Mouse (Mus musculus) lung, embryonic 16.5 days (tissue): Measurements from ENCODE around the gene Kif9. TPM values are rescaled to one million over a fixed set of nuclear protein-coding genes. Genes with fewer than 3 reads are reported as not detected.

Source experiments
- ATAC-seq: fragments of 200-750 bp; cut with Nextera tagmentation; 2 replicates; pipeline ENCODE4 v1.8.0; 2017; ENCODE audit warnings: low read depth, mild to moderate bottlenecking, moderate library complexity
- H3K27ac ChIP-seq: fragments of 300-500 bp; sonication (generic); 2 replicates; pipeline ENCODE4 v1.5.1; 2014; ENCODE audit warnings: mild to moderate bottlenecking, control low read depth, low read length
- H3K27me3 ChIP-seq: fragments of 300-500 bp; sonication (generic); 2 replicates; pipeline ENCODE4 v1.6.1; 2014; ENCODE audit warnings: low read depth, low read length, mixed read lengths; ENCODE audit not compliant: control insufficient read depth, insufficient read depth
- H3K36me3 ChIP-seq: fragments of 300-500 bp; sonication (generic); 2 replicates; pipeline ENCODE4 v1.6.1; 2014; ENCODE audit warnings: low read length; ENCODE audit not compliant: control insufficient read depth, insufficient read depth
- H3K4me1 ChIP-seq: fragments of 300-500 bp; sonication (generic); replicated peaks from 2 replicates; pipeline ENCODE4 v1.6.1; 2014; ENCODE audit warnings: low read length, mixed read lengths; ENCODE audit not compliant: control insufficient read depth, insufficient read depth
- H3K4me2 ChIP-seq: fragments of 300-500 bp; sonication (generic); 2 replicates; pipeline ENCODE4 v1.6.1; 2014; ENCODE audit warnings: low read depth, low read length, control low read depth
- H3K4me3 ChIP-seq: fragments of 300-500 bp; sonication (generic); 2 replicates; pipeline ENCODE4 v1.5.1; 2014; ENCODE audit warnings: mild to moderate bottlenecking, low read length, control low read depth
- H3K9ac ChIP-seq: fragments of 300-500 bp; sonication (generic); 2 replicates; pipeline ENCODE4 v1.6.1; 2014; ENCODE audit warnings: low read length, control low read depth
- H3K9me3 ChIP-seq: fragments of 300-500 bp; sonication (generic); 2 replicates; pipeline ENCODE4 v1.6.1; 2016; ENCODE audit warnings: low read length; ENCODE audit not compliant: control insufficient read depth
- WGBS: fragments of 180-500 bp; shearing (Covaris S2); extraction: QIAGEN DNeasy Blood & Tissue Kit; methylation state at CpG from one replicate; pipeline ENCODE4 v1.1.7; 2014; 5-methylcytosine and 5-hydroxymethylcytosine counted together
- polyA plus RNA-seq: library from polyadenylated mRNA; unstranded; fragments of >200 nt; fragmentation: Nextera tagmentation; extraction: Ambion mirVana; gene quantifications from 2 replicates; pipeline ENCODE4 v1.2.1, GENCODE M21; 2015

The Kif9 gene
- polyA plus RNA-seq, 1 experiment from 2014 or later = 2.5 TPM

DNA sequence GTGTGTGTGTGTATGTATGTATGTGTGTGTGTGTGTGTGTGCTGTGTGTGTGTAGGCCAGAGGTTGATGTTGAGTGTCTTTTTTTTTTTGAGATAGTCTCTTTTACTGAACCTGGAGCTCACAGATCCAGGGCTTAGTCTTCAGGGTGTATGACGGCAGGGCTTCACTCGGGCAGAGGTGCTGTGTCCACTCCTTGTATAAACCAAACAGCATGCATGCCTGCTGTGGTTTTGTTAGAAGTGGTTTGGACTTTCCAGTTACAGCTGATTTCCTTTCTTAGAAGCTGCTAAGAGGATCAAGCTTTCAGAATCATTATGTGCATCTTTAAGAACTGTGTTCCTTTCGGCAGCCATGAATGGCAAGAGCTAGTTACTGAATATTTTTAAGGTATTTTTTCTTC, 18.8 kb upstream of the Kif9 start:
- H3K4me1 ChIP-seq = no peaks in the 10 kb centered on the region
- no peaks in the 10 kb centered on the region for H3K9me3 ChIP-seq
- ATAC-seq = no peak
- no peak overlapping the region for H3K9ac ChIP-seq
- WGBS = 84% methylated on average over 3 of the region's 3 CpGs
- no peak overlapping the region for H3K4me3 ChIP-seq
- no peak overlapping the region for H3K27ac ChIP-seq
- no peak overlapping the region for H3K4me2 ChIP-seq
- H3K27me3 ChIP-seq = no peaks in the 10 kb centered on the region
- H3K36me3 ChIP-seq = no peaks in the 10 kb centered on the region

DNA sequence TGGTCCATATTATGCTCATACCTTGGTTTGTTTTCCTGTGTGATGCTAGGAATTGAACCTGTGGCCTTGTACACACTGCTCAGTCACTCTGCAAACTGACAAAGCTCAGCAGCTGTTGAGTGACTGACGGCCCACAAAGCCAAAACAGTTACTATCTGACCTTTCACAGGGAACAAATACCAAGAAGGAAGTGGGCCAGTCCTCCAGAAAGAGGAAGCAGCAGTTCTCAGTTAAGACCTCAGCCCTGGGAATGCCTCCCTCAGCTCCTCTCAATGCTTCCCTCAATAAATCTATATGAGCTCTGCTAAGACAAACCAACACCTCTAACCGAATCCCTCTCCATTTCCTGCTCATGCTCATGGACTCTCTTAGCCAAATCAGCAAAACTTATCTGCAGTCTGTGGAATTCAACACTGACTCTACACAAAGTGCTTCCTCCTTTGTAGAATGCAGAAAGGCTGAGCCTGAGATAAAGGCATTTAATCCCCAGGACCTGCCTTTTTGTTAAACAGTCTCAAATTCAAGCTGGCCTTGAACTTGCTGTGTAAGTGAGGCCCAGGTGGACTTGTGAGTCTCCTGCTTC, 17.5 kb upstream of the Kif9 start:
- H3K9me3 ChIP-seq = no peaks in the 10 kb centered on the region
- no peak overlapping the region for H3K27ac ChIP-seq
- H3K9ac ChIP-seq = no peak overlapping the region
- H3K4me3 ChIP-seq = no peak overlapping the region
- no peaks in the 10 kb centered on the region for H3K4me1 ChIP-seq
- H3K27me3 ChIP-seq = no peaks in the 10 kb centered on the region
- ATAC-seq = no peak
- WGBS = 44% methylated on average over 2 of the region's 2 CpGs
- H3K36me3 ChIP-seq = no peaks in the 10 kb centered on the region
- H3K4me2 ChIP-seq = no peak overlapping the region

DNA sequence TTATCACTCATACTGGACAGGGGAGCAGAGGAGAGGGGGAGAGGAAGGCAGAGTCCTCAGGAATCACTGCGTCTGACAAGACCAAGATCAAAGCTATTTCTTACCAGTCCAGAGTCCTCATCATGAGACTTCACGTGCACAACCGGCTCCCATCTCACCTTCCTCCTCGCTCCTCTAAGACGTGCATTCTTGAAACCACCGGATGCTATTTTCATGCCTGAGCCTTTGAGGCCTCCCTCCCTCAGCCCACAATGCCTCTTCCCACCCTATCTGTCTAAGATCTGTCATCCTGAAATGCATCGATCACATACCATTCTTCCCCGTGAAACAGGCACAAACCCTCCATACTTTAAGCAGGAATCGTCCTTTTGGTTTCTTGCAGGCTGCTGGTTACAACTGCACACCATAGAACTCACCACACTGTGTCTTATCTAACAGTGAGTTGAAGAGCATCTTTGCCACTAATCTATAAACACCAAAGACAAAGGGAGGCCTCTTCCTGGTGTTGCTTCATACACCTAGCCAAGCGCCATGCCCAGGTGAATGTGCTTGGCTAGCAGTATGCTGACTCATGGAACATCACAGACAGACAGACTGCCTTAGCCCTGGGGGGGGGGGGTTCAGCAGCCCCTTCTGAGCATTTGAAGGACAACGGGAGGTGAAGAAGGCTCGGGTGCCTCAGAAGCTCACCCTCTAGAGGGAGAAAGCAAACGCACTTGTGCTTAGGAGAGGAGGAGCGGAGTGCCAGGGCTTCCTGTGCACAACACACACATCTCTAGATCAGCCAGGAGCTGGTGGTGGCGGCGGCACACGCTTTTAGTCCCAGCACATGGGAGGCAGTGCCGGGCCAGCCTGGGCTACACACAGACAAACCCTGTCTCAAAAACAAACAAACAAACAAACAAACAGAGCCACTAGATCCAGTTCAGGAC, 15.6 kb upstream of the Kif9 start:
- Histone ChIP-seq H3K27me3 (no peaks in the 10 kb centered on the region), H3K4me2 (no peak overlapping the region), H3K9me3 (no peaks in the 10 kb centered on the region), H3K36me3 (no peaks in the 10 kb centered on the region), H3K27ac (no peak overlapping the region), H3K4me3 (no peak overlapping the region), H3K9ac (no peak overlapping the region), H3K4me1 (no peaks in the 10 kb centered on the region)
- WGBS = 71% methylated on average over 18 of the region's 18 CpGs
- no peak for ATAC-seq

DNA sequence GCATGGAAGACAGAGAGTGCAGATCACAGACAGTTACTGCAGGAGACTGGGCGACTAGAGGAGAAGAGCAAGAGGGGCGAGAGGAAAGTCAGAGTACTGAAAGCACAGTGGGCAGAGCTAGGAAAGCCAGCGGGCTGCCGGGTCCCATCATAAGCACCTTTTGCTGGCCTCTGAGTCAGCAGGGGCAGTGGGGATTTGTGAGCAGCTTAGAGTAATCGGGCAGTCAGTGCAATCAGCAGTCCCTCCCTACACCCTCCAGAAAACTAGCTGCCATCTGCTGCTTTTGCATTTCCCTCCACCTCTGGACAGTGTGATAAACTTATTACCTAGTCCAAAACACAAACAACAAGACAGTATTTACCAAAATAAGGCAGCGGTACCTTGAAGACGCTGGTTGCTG, 14.4 kb upstream of the Kif9 start:
- no peaks in the 10 kb centered on the region for H3K27me3 ChIP-seq
- no peaks in the 10 kb centered on the region for H3K9me3 ChIP-seq
- no peak overlapping the region for H3K4me3 ChIP-seq
- H3K4me1 ChIP-seq = no peaks in the 10 kb centered on the region
- no peak for ATAC-seq
- H3K4me2 ChIP-seq = no peak overlapping the region
- H3K27ac ChIP-seq = no peak overlapping the region
- no peaks in the 10 kb centered on the region for H3K36me3 ChIP-seq
- H3K9ac ChIP-seq = no peak overlapping the region
- 67% methylated on average over 7 of the region's 7 CpGs for WGBS

DNA sequence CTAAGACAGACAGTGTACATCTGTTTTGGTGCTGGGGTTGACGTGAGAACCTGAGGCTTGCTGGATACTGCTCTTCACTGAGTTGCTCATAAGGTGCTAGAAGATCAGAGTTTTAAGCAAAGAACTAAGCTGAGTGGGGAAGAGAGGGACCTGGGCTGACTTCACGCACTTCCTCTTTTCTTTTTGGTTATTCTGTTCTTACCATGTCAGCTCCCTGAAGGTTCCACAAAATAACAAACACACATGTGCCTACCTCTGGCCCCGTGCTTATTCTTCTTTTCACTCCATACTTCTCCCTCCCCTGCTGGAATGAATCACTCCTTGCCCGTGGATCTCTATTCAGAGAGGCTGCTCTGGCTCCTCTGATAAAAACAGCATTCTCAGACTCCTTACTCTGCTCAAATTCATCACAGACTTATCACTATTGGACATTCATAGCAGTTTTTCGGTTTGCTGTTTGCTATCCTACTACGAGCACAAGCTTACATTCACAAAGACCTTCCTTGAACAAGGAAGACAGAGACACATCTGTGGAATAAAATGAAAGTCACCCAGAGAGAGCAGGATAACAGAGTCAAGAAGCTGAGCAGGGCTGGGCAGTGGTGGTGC, 12.7 kb upstream of the Kif9 start:
- Histone ChIP-seq H3K9me3 (no peaks in the 10 kb centered on the region), H3K4me2 (no peak overlapping the region), H3K4me1 (no peaks in the 10 kb centered on the region), H3K27ac (no peak overlapping the region), H3K4me3 (no peak overlapping the region), H3K27me3 (no peaks in the 10 kb centered on the region), H3K36me3 (no peaks in the 10 kb centered on the region), H3K9ac (no peak overlapping the region)
- WGBS = 88% methylated on average over 6 of the region's 6 CpGs
- ATAC-seq = no peak

DNA sequence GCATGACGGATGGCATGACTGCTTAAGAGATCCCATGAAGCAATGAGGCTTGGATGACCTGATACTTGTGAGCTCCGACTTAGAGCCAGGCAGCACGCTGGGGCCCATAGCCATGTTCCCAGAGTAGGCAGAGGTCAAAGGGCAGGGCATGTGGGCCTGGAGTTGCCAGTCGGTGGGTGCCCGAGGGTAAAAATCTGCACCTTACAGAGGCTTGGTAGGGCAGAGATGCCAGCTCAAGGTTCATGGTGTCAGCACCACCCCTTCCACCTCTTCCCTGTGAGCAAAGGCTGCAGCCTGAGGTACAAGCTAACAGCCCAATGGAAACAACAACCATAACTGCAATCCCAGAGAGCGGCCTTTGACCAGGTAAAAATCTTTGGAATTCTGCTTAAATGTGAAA, 11.4 kb upstream of the Kif9 start:
- Histone ChIP-seq H3K4me3 (no peak overlapping the region), H3K9ac (no peak overlapping the region), H3K9me3 (no peaks in the 10 kb centered on the region), H3K4me2 (no peak overlapping the region), H3K27ac (no peak overlapping the region), H3K27me3 (no peaks in the 10 kb centered on the region), H3K4me1 (no peaks in the 10 kb centered on the region), H3K36me3 (no peaks in the 10 kb centered on the region)
- WGBS = 85% methylated on average over 6 of the region's 6 CpGs
- ATAC-seq = no peak

DNA sequence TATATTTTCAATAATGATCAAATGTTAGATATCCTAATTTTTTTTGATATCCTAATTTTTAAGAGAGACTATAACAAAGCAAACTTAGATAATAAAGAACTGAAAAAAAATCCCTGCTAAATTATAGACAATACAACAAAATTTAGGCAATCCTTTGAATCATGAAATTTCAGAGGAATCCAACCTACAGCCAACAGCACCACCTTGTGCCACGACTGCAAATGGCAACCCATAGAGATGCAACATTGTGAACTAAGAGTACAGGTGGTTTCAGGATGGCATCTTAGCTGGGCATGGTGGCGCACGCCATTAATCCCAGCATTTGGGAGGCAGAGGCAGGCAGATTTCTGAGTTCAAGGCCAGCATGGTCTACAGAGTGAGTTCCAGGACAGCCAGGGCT, 10.6 kb upstream of the Kif9 start:
- WGBS = 83% methylated on average over 3 of the region's 3 CpGs
- Histone ChIP-seq H3K27ac (no peak overlapping the region), H3K4me2 (no peak overlapping the region), H3K9me3 (no peaks in the 10 kb centered on the region), H3K9ac (no peak overlapping the region), H3K36me3 (no peaks in the 10 kb centered on the region), H3K4me1 (no peaks in the 10 kb centered on the region), H3K4me3 (no peak overlapping the region), H3K27me3 (no peaks in the 10 kb centered on the region)
- no peak for ATAC-seq

DNA sequence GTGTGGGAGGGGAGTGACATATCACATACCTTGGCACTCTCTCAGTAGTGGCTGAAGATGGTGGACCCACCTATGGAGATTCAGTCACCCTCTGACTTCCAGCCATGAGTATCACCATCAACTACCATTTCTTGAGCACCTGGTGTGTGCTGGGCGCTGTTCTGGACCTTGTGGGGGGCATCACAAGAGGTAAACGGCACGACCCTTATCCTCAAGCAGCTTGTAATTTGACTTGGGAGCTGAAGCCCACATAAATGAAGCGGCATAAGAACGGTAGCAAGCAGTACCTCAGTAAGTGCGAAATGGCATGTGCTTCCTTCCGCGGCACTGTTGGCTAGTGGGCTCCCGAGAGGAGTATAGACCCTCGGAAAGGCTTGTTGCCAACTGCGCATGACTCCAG, 1.2 kb downstream of the Kif9 start:
- no peak overlapping the region for H3K9ac ChIP-seq
- WGBS = 49% methylated on average over 11 of the region's 11 CpGs
- no peak overlapping the region for H3K4me2 ChIP-seq
- H3K36me3 ChIP-seq = no peaks in the 10 kb centered on the region; the same call in 1 of the 2 replicates
- peaks cover 13% of the 10 kb centered on the region for H3K4me1 ChIP-seq
- no peaks in the 10 kb centered on the region for H3K27me3 ChIP-seq
- no peaks in the 10 kb centered on the region for H3K9me3 ChIP-seq
- no peak overlapping the region for H3K27ac ChIP-seq
- H3K4me3 ChIP-seq = no peak overlapping the region
- ATAC-seq = no peak

DNA sequence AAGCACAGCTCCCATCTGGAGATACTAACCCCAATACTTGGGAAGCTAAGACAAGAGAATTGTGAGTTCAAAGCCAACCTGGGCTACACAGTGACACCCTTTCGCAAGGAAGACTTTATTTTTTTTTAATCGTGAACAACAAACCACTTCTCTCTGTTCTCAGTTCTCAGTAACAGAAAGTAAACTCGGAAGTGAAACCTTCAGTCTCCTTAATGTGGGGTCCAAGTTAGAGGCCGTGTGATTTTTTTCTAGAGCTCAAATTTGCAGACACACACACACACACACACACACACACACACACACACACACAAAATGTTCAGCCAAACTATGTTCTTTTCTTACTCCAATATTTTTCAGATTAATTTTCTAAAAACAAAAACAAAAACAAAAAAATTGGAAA, 1.9 kb downstream of the Kif9 start:
- no peak overlapping the region for H3K27ac ChIP-seq
- WGBS = 57% methylated on average over 4 of the region's 4 CpGs
- ATAC-seq = no peak
- no peaks in the 10 kb centered on the region for H3K27me3 ChIP-seq
- H3K36me3 ChIP-seq = no peaks in the 10 kb centered on the region
- no peak overlapping the region for H3K9ac ChIP-seq
- no peaks in the 10 kb centered on the region for H3K9me3 ChIP-seq
- no peak overlapping the region for H3K4me3 ChIP-seq
- H3K4me1 ChIP-seq = peaks cover 13% of the 10 kb centered on the region
- no peak overlapping the region for H3K4me2 ChIP-seq
